Mouse (Mus musculus): ENCODE measurements at regions not wholly inside any gene's neighbourhood (a gene's known extent, or its start where the extent isn't known, plus 50 kb on each side); places are given as distances from the start of the nearest gene placed in this dataset.

DNA sequence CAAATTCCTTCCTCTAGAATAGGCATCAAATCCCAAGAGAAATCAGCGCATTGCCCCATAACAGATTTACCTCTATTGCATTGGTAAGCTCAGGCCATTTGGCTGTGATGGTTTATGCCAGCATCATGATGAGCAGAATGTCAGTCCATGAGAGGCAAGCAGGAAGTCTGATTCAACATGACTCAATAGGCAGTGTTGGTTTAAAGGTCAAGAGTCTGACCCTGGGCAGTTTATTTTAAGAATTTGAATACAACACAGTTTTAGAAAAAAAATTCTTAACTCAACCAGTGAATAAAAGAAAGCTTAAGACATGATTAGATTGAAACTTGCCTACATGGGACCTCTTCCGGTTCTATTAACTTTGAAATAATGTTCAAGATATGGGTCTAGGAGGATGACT lies 337.7 kb downstream of the Ppargc1a start:
- Histone ChIP-seq H3K4me3 (replicated peaks) (no peak overlapping the region), H3K4me2 (no peak overlapping the region), H3K9ac (no peak overlapping the region), H3K27ac (no peak overlapping the region), H3K9me3 (no peaks in the 10 kb centered on the region), H3K4me1 (no peaks in the 10 kb centered on the region), H3K36me3 (no peaks in the 10 kb centered on the region), H3K27me3 (replicated peaks) (no peaks in the 10 kb centered on the region)
- ATAC-seq (ENCODE audit: insufficient read depth, low FRiP score, low read depth): no peak
- WGBS: 90% methylated on average over 2 of the region's 2 CpGs

DNA sequence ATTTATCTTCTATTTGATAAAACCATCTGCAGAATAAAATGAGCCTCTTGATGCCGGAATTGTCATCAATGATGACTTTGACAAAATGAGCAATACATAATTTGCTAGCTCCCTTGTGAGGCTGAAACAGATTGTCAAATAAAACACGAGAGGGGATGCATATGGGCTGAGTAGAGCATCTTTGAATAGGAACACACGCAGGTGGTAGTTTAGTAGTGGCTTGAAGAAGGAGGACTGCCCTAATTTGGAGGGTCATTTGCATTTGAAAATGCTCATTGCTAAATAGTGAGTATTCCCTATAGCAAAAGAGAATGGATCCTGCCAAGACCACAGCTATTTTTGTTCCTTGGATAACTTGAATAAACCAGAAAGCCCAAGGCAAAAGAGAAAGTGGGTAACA lies 339.5 kb downstream of the Ppargc1a start:
- no peak overlapping the region for H3K27ac ChIP-seq
- ATAC-seq (ENCODE audit: insufficient read depth, low FRiP score, low read depth): no peak
- H3K36me3 ChIP-seq: no peaks in the 10 kb centered on the region
- 78% methylated on average over 3 of the region's 3 CpGs for WGBS
- H3K9ac ChIP-seq: no peak overlapping the region
- no peaks in the 10 kb centered on the region for H3K4me1 ChIP-seq
- H3K4me3 ChIP-seq (replicated peaks): no peak overlapping the region
- no peaks in the 10 kb centered on the region for H3K27me3 ChIP-seq (replicated peaks)
- H3K9me3 ChIP-seq: no peaks in the 10 kb centered on the region
- H3K4me2 ChIP-seq: no peak overlapping the region

- H3K9ac ChIP-seq: no peak overlapping the region
- H3K4me1 ChIP-seq: no peaks in the 10 kb centered on the region
- no peak for ATAC-seq (ENCODE audit: insufficient read depth, low FRiP score, low read depth)
- no peak overlapping the region for H3K4me2 ChIP-seq
- no peaks in the 10 kb centered on the region for H3K27me3 ChIP-seq (replicated peaks)
- 67% methylated on average over 1 of the region's 1 CpGs for WGBS
- no peak overlapping the region for H3K27ac ChIP-seq
- no peaks in the 10 kb centered on the region for H3K36me3 ChIP-seq
- H3K4me3 ChIP-seq (replicated peaks): no peak overlapping the region
- no peaks in the 10 kb centered on the region for H3K9me3 ChIP-seq
Measured at GRCm38 (mm10) chr5:51203266-51203665, 364.3 kb downstream of the Ppargc1a start.

DNA sequence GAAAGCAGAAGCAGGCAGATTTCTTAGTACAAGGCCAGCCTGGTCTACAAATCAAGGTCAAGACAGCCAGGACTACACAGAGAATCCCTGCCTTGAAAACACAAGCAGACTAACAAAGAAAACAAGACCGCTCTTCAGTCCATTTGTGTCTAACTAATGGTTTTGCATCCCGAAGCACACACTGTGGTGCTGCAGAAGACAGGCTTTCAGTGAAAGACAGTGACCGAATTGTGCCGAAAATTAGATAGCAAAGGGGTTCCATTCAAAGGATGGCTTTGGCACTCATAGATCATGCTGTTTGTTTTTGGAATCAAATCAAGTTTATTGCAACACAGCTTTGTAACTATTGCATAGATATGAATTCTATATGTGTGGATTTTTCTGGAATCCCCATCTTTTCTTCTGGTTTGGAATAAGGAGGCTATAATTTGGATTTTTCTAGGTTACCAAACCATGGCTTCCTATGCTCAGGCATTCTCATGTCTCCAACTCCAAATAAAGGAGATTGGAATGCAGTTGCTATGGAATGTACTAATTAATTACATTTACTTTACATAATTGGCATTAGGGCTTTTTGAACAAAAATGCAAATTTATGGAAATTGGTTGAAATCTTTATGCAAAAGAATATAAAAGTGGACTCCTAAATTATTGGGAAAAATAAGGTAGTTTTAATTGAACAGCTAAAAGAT lies 364.9 kb downstream of the Ppargc1a start:
- Histone ChIP-seq H3K9ac (no peak overlapping the region), H3K9me3 (no peaks in the 10 kb centered on the region), H3K27me3 (replicated peaks) (no peaks in the 10 kb centered on the region), H3K36me3 (no peaks in the 10 kb centered on the region), H3K4me2 (no peak overlapping the region), H3K4me1 (no peaks in the 10 kb centered on the region), H3K4me3 (replicated peaks) (no peak overlapping the region), H3K27ac (no peak overlapping the region)
- WGBS: 80% methylated on average over 4 of the region's 4 CpGs
- ATAC-seq (ENCODE audit: insufficient read depth, low FRiP score, low read depth): no peak

- no peaks in the 10 kb centered on the region for H3K9me3 ChIP-seq
- H3K27ac ChIP-seq: no peak overlapping the region
- no peak for ATAC-seq (ENCODE audit: insufficient read depth, low FRiP score, low read depth)
- WGBS: 50% methylated on average over 4 of the region's 4 CpGs
- H3K9ac ChIP-seq: no peak overlapping the region
- no peaks in the 10 kb centered on the region for H3K36me3 ChIP-seq
- no peaks in the 10 kb centered on the region for H3K27me3 ChIP-seq (replicated peaks)
- no peak overlapping the region for H3K4me2 ChIP-seq
- H3K4me3 ChIP-seq (replicated peaks): no peak overlapping the region
- no peaks in the 10 kb centered on the region for H3K4me1 ChIP-seq
Measured at GRCm38 (mm10) chr5:51196393-51197347, 370.9 kb downstream of the Ppargc1a start.

DNA sequence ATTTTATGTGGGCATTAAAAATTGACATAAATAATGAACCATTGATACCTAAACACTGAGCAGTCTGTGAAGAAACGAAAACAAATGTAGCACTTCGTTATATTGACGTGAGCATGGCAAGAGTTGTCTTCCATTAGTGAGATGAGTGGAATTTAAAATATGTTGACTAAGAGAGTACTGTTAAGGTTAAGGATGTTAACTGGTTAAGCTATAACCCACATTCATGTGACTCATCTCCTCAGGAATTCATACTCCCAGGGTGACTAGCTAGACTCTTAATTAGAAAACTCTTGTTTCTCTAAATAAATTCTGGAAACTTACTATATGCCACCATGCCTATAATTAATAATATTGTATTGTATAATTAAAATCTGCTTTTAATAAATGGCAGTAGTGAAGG lies 376.9 kb downstream of the Ppargc1a start:
- no peak overlapping the region for H3K9ac ChIP-seq
- H3K27me3 ChIP-seq (replicated peaks): no peaks in the 10 kb centered on the region
- no peak overlapping the region for H3K4me2 ChIP-seq
- H3K4me3 ChIP-seq (replicated peaks): no peak overlapping the region
- H3K4me1 ChIP-seq: no peaks in the 10 kb centered on the region
- no peaks in the 10 kb centered on the region for H3K9me3 ChIP-seq
- no peaks in the 10 kb centered on the region for H3K36me3 ChIP-seq
- 55% methylated on average over 3 of the region's 3 CpGs for WGBS
- H3K27ac ChIP-seq: no peak overlapping the region
- no peak for ATAC-seq (ENCODE audit: insufficient read depth, low FRiP score, low read depth)

DNA sequence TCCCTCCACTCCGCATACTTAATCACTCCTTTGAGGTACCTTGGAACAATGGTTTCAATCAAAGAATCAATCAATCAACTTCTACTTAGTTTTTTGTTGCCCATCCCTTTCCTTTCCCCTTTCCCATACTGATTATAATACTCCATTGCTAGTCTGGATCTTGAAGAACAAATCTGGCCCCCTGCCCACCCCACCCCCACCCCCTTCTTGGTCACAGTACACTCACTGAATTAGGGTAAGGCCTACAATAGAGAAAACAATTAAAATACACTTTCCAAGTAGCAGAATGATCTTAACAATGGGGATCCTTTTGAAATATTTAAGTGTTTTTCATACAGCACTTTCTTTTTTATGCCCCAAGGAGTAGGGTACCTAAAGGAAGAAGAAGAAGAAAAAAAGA lies 397.7 kb downstream of the Ppargc1a start:
- Histone ChIP-seq H3K4me2 (no peak overlapping the region), H3K9me3 (no peaks in the 10 kb centered on the region), H3K9ac (no peak overlapping the region), H3K4me3 (replicated peaks) (no peak overlapping the region), H3K36me3 (no peaks in the 10 kb centered on the region), H3K27ac (no peak overlapping the region), H3K4me1 (no peaks in the 10 kb centered on the region), H3K27me3 (replicated peaks) (no peaks in the 10 kb centered on the region)
- 90% methylated on average over 1 of the region's 1 CpGs for WGBS
- no peak for ATAC-seq (ENCODE audit: insufficient read depth, low FRiP score, low read depth)

GRCm38 (mm10) chr5:51168206-51168605 lies 399.3 kb downstream of the Ppargc1a start:
- Histone ChIP-seq H3K36me3 (no peaks in the 10 kb centered on the region), H3K4me1 (no peaks in the 10 kb centered on the region), H3K27ac (no peak overlapping the region), H3K9ac (no peak overlapping the region), H3K4me3 (replicated peaks) (no peak overlapping the region), H3K27me3 (replicated peaks) (no peaks in the 10 kb centered on the region), H3K9me3 (no peaks in the 10 kb centered on the region), H3K4me2 (no peak overlapping the region)
- no peak for ATAC-seq (ENCODE audit: insufficient read depth, low FRiP score, low read depth)
- 20% methylated on average over 6 of the region's 6 CpGs for WGBS

GRCm38 (mm10) chr5:51156901-51157300 lies 410.6 kb downstream of the Ppargc1a start:
- Histone ChIP-seq H3K27me3 (replicated peaks) (no peaks in the 10 kb centered on the region), H3K9me3 (no peaks in the 10 kb centered on the region), H3K9ac (no peak overlapping the region), H3K4me1 (no peaks in the 10 kb centered on the region), H3K36me3 (no peaks in the 10 kb centered on the region), H3K27ac (no peak overlapping the region), H3K4me3 (replicated peaks) (no peak overlapping the region), H3K4me2 (no peak overlapping the region)
- WGBS: 45% methylated on average over 3 of the region's 3 CpGs
- ATAC-seq (ENCODE audit: insufficient read depth, low FRiP score, low read depth): no peak

DNA sequence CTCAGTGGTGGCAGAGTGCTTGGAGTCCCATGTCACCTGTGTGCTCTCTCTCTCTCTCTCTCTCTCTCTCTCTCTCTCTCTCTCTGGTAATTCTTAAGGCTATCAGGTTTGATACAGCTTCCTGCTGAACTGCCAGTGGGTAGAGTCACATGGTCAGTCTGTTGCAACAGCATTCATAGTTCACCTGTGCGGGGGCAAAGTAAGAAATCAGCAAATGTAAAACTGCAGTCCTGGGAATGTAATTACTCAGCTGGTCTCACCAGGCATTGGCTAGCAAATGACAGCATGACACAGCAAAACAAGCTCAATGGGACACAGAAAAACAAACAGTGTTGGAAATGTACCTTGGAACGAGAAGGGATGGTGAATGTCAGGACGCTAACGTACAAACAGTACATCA lies 422.7 kb downstream of the Ppargc1a start:
- Histone ChIP-seq H3K4me1 (no peaks in the 10 kb centered on the region), H3K4me2 (no peak overlapping the region), H3K9ac (no peak overlapping the region), H3K4me3 (replicated peaks) (no peak overlapping the region), H3K9me3 (no peaks in the 10 kb centered on the region), H3K27ac (no peak overlapping the region), H3K27me3 (replicated peaks) (no peaks in the 10 kb centered on the region), H3K36me3 (no peaks in the 10 kb centered on the region)
- WGBS: 75% methylated on average over 4 of the region's 4 CpGs
- ATAC-seq (ENCODE audit: insufficient read depth, low FRiP score, low read depth): no peak

DNA sequence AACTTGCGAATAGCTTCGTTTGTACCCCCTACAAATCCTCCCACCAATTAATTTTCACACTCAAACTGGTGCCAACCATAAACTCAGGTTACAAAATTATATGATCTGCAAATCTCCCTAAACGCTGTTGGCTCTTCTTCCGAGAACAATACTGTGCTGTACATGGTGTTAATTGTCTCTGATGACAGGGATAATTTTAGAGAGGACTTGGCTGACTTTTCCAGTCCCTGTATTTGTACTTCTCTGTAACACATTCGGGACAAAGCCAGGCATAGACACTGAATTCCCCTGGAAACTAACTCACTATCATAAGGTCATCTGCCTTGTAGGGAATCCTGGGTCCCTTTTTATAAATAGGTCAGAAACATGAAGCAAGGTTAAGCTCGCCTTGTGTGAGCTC lies 442.4 kb downstream of the Ppargc1a start:
- 82% methylated on average over 6 of the region's 6 CpGs for WGBS
- no peak for ATAC-seq (ENCODE audit: insufficient read depth, low FRiP score, low read depth)
- no peak overlapping the region for H3K27ac ChIP-seq
- no peaks in the 10 kb centered on the region for H3K4me1 ChIP-seq
- no peak overlapping the region for H3K9ac ChIP-seq
- no peaks in the 10 kb centered on the region for H3K27me3 ChIP-seq (replicated peaks)
- H3K36me3 ChIP-seq: no peaks in the 10 kb centered on the region
- H3K4me2 ChIP-seq: no peak overlapping the region
- no peak overlapping the region for H3K4me3 ChIP-seq (replicated peaks)
- H3K9me3 ChIP-seq: no peaks in the 10 kb centered on the region

DNA sequence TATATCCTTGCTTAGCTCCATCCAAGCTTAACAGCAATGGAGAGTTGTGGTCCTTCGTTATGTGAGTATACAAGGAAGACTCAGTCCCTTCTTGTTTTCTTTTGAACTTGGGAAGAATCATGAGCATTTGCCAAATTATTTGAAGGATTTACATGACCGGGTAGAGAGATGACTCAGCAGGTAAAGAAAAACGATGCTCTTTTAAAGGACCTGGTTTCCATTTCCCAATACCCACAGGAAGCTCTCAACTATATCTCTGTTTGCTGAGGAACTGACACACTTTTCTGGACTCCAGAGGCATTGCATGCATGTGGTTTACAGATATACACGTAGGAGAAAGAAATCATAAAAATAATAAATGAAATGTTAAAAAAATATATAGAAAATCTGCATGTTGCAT lies 457.5 kb downstream of the Ppargc1a start:
- ATAC-seq (ENCODE audit: insufficient read depth, low FRiP score, low read depth): no peak
- H3K4me1 ChIP-seq: no peaks in the 10 kb centered on the region
- no peaks in the 10 kb centered on the region for H3K27me3 ChIP-seq (replicated peaks)
- no peak overlapping the region for H3K4me3 ChIP-seq (replicated peaks)
- WGBS: 71% methylated on average over 4 of the region's 4 CpGs
- no peaks in the 10 kb centered on the region for H3K36me3 ChIP-seq
- H3K9me3 ChIP-seq: no peaks in the 10 kb centered on the region
- no peak overlapping the region for H3K27ac ChIP-seq
- no peak overlapping the region for H3K9ac ChIP-seq
- H3K4me2 ChIP-seq: no peak overlapping the region
